Mouse (Mus musculus): ENCODE data around the gene Kcnc2.
"Not testable (repeated sequence)": the region's sequence is repeated elsewhere in the genome, so short reads cannot be mapped to it uniquely, and the experiment has no call there.

Kcnc2 gene

GRCm38 (mm10) chr10:112270887-112271802 is at the start of gene Kcnc2:
Kcnc2 (plus strand) TSS chr10:112271121.
- in situ Hi-C loops (cut with MboI; ENCODE audit: low sequenced_read_pairs), result no loop called here

DNA sequence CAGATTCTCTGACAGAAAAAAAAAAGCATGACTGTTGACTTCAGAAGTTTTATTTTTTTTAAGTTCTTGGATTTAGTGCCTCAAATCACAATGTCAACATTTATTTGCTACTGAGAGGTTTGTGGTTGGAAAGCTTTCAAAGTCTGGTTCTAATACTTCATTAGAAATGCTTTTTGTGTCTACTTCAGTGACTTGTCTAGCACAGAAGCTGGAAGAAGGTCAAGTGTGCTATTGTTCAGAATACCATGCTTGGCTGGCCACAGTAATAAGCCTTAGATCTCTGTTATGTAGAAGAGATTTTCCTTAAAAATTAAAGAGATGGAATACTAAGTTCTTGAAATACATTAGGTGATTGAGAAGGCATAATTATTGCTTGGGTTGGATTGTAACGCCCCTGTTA is 43.8 kb upstream of the Kcnc2 start:
- in situ Hi-C loops (cut with MboI; ENCODE audit: low sequenced_read_pairs), result no loop called here

- in situ Hi-C loops (cut with MboI; ENCODE audit: low sequenced_read_pairs), result not testable (repeated sequence)
Measured at GRCm38 (mm10) chr10:112229091-112229843, 41.7 kb upstream of the Kcnc2 start.

GRCm38 (mm10) chr10:112232733-112233132 is 38.2 kb upstream of the Kcnc2 start:
- in situ Hi-C loops (cut with MboI; ENCODE audit: low sequenced_read_pairs), result not testable (repeated sequence)

DNA sequence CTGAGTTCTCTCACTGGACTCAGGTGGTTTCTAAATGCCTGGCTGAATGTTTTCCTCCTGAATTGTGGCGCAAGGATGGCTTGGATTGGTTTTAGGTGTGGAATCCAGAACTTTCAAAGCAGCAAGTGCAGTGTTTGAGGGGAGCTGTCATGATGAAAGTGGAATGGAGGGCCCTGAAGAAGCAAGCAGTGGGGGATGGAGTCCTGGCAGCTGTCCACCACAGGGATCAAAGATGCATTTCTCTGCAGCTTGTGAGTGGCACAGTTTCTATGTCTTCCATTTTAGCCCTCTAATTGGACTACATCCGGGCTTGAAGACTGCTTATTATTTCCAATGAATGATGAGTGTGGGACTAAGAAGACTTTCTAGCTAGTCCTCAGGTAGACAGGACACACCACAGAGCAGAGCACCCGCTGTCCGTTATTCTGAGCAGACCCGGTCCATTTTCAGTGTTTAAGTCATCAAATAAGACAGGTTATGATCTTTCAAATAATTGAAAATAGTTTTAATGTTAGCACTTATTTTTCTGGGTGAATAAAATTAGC is 35.5 kb upstream of the Kcnc2 start:
- in situ Hi-C loops (cut with MboI; ENCODE audit: low sequenced_read_pairs), result not testable (repeated sequence)

GRCm38 (mm10) chr10:112248273-112248672 is 22.6 kb upstream of the Kcnc2 start:
- in situ Hi-C loops (cut with MboI; ENCODE audit: low sequenced_read_pairs), result no loop called here

- in situ Hi-C loops (cut with MboI; ENCODE audit: low sequenced_read_pairs), result no loop called here
Measured at GRCm38 (mm10) chr10:112263467-112263866, 7.5 kb upstream of the Kcnc2 start.

DNA sequence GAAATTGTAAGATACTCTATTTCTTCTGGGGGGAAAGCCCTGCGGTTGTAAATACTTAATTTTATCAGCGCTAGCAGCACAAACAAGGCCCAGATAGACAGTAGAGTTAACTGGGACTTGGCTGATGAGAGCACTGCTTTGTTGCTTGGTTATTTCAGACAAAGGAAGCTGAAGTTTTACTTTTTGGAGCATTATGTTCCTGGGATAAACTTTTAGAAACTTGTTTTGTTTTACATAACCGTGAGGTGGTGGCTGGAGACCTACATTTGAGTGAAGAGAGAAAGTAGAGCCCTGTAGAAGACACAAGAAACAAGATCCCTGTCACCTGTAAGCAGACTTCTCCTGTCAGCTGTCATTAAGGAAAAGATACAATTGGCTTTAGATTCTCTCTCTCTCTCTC is 1.4 kb upstream of the Kcnc2 start:
- in situ Hi-C loops (cut with MboI; ENCODE audit: low sequenced_read_pairs), result no loop called here

GRCm38 (mm10) chr10:112269939-112270781 is 761 bp upstream of the Kcnc2 start:
- in situ Hi-C loops (cut with MboI; ENCODE audit: low sequenced_read_pairs), result no loop called here

GRCm38 (mm10) chr10:112271803-112272165 is 863 bp downstream of the Kcnc2 start:
- in situ Hi-C loops (cut with MboI; ENCODE audit: low sequenced_read_pairs), result no loop called here

GRCm38 (mm10) chr10:112272171-112272570 is 1.2 kb downstream of the Kcnc2 start:
- in situ Hi-C loops (cut with MboI; ENCODE audit: low sequenced_read_pairs), result no loop called here

DNA sequence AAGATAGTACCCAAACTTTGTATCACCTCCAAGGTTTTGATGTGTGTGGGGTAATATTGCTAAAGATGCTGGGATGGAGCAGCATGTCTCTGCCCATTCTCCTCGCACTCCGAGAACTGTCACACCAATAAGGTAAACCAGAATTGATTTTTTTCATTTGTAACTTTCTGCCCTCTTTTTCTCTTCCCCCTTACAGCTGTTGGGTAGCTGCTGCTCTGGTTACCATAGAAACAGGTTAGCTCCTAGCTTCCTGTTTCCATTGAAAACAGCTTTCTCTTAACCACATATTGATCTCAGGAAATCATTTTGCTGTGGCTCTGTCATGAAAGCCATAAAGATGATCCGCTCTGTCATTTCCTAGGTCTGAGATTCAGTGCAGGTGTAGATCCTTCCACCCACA is 7.1 kb downstream of the Kcnc2 start:
- in situ Hi-C loops (cut with MboI; ENCODE audit: low sequenced_read_pairs), result no loop called here

- in situ Hi-C loops (cut with MboI; ENCODE audit: low sequenced_read_pairs), result no loop called here
Measured at GRCm38 (mm10) chr10:112315136-112315535, 44.2 kb downstream of the Kcnc2 start.

- in situ Hi-C loops (cut with MboI; ENCODE audit: low sequenced_read_pairs), result no loop called here
Measured at GRCm38 (mm10) chr10:112317783-112318182, 46.9 kb downstream of the Kcnc2 start.

DNA sequence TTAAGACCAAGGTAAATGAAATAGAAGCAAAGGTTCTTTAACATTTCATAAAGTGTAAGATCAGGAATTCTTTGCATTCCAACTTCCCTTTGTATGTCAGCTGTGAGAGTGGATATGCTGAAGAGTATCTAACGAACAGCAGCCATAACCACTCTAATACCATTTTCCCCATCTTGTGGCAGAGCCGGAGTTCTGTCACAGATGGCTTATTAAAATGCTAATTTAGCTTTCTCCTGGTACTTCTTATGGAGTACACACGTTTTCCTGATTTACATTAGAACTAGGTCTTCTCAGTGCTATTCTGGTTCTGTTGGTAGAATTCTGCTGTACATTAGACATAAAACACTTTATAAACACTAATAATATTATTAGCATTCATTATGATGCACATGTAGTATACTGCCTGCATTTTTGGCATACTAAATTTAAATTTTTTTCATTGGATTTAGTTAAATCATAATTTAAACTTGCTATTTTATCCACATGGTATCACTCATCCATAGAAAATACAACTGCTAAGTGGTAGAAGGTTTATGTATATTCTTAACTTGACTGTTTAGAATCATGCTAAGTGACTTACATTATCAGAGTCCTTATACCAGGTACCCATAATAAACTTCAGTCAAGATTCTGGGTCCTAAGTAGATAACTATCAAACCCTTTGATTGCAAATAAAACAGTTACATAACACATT is 86.9 kb downstream of the Kcnc2 start:
- in situ Hi-C loops (cut with MboI; ENCODE audit: low sequenced_read_pairs), result no loop called here

DNA sequence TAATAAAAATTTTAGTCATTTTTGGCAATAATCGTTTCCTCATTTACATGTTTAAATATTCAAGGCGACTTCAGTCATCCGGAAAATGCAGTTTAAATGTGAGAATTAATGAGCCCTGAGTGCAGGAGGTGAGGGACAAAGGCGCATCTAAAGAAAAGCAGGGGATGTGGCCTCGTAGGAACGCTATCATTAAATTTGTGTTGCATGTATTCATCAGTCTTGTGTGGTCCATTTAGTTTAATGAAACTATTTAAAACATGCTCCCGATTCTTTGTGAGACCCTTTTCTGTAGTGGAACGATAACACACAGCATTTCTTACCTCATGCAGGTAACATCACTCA is 87.4 kb downstream of the Kcnc2 start:
- in situ Hi-C loops (cut with MboI; ENCODE audit: low sequenced_read_pairs), result no loop called here

- in situ Hi-C loops (cut with MboI; ENCODE audit: low sequenced_read_pairs), result no loop called here
Measured at GRCm38 (mm10) chr10:112360704-112361103, 89.8 kb downstream of the Kcnc2 start.

DNA sequence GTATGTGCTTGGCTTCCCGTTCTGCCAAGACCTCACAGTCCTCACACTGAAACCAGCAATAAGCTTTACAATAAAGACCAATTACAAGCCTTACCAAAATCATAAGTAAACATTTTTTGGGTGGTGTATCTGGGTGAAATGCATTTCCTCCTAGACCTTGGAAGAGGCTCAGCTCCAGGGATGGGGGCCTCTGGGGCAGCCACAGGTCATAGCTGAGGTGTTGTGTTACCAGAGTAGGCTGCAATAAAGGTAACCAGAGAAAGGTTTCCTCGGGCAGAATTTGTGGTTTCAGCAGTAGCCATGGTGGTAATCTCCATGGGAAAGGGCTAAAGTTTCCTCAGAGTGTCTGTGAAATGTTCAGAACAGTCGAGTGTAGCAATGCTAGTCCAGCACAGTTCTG is 97.4 kb downstream of the Kcnc2 start:
- in situ Hi-C loops (cut with MboI; ENCODE audit: low sequenced_read_pairs), result no loop called here

GRCm38 (mm10) chr10:112377163-112377562 is 106.2 kb downstream of the Kcnc2 start:
- in situ Hi-C loops (cut with MboI; ENCODE audit: low sequenced_read_pairs), result no loop called here

- in situ Hi-C loops (cut with MboI; ENCODE audit: low sequenced_read_pairs), result no loop called here
Measured at GRCm38 (mm10) chr10:112378465-112378864, 107.5 kb downstream of the Kcnc2 start.

Measured in CH12F3 (cell line).